Mouse (Mus musculus): Measurements from ENCODE around the gene Gm20388.

The Gm20388 gene

DNA sequence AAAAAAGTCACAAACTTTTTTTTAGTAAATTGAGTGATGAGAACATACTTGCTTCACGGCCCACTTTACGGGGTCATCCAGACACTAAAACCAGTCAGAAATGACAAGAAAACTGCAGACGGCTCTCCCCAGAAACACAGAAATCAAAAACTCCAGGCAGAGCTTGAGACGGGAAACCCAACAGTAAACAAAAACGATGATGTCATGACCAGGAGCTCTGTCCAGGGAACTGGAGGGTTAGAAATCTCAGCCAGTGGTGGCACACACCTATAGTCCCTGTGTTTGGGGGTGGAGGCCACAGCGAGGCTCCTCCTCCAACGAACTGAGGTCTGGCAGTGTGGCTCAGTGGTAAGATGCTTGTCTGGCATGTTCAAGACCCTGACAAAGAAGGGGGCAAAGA lies 1291.0 kb downstream of the Gm20388 start:
- DNase-seq (ENCODE audit: low spot score), result no peak

DNA sequence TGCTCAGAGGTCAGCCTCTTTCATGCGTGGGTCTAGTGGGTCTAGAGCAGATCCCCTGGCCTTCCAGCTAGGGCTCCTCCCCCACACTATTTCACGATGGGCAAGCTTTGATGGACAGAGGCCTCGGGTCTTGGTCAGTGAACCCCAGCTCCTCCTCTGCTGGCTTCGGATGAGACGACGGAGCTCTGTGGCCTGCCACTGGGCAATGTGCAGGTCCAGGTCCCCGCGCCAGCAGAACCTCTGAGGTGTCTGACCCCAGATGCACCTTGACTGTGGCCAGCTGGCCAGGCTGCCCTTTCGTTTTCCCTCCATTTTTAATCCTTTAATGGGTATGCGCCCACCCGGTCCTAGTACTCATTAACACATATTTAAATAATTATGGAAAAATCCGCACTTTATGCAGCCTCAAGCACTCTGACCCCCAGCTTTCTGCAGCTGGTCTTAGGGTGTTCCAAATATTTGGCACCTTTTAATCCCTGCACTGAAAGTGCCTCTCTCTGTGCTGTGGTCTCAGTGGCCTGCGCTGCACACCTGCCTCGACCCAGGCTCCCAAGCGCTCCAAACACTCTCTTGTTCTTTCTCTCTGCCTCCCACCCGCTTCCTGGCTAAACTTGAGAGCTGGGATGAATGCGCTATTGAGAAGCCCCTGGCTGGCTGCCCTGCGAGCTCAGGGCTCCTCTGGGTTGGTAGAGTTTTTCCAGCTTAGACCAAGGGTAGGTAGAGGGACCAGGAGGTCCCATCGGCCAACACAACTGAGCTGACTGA lies 1293.2 kb downstream of the Gm20388 start:
- no peak for DNase-seq (ENCODE audit: low spot score)

- DNase-seq (ENCODE audit: low spot score), result no peak
These were observed 1296.5 kb downstream of the Gm20388 start for GRCm38 (mm10) chr8:121207171-121207570.

- no peak for DNase-seq (ENCODE audit: low spot score)
These were observed 1300.0 kb downstream of the Gm20388 start for GRCm38 (mm10) chr8:121210627-121211026.

GRCm38 (mm10) chr8:121213236-121213635 lies 1302.6 kb downstream of the Gm20388 start:
- DNase-seq (ENCODE audit: low spot score), result no peak

GRCm38 (mm10) chr8:121213651-121214050 lies 1303.0 kb downstream of the Gm20388 start:
- DNase-seq (ENCODE audit: low spot score), result no peak

DNA sequence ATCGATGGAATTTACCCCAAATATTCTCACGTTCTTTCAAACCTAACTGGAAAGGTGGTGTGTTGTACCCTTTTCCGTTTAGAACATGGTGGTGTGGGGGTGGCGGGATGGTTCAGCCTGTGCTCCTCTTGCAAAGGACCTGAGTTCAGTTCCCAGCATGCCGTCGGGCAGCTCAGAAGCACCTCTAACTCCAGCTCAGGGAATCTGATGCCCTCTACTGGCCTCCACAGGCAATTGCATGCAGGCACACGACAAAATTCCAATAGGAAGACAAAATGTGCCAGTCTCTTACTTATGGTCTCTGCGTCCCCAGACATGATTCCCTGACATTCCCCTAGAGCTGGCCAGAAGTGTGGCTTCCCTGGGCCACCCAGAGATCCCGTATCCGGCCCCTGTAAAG lies 1304.3 kb downstream of the Gm20388 start:
- no peak for DNase-seq (ENCODE audit: low spot score)

- no peak for DNase-seq (ENCODE audit: low spot score)
These were observed 1305.9 kb downstream of the Gm20388 start for GRCm38 (mm10) chr8:121216441-121216949.

DNA sequence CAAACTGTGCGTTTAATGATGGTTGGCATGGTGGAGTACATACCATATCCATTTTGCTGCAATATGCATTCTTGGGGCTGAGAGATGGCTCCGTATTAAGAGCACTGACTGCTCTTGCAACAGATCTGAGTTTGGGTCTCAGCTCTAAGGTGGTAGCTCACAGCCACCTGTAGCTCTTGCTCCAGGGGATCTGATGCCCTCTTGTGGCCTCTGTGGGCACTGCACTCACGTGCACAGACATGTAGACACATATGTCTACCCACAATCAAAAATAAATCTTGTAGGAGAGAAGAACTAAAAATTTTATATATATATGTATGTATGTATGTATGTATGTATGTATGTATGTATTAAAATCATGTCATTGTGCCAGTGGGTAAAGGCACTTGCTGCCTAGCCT lies 1307.8 kb downstream of the Gm20388 start:
- DNase-seq (ENCODE audit: low spot score), result no peak

DNA sequence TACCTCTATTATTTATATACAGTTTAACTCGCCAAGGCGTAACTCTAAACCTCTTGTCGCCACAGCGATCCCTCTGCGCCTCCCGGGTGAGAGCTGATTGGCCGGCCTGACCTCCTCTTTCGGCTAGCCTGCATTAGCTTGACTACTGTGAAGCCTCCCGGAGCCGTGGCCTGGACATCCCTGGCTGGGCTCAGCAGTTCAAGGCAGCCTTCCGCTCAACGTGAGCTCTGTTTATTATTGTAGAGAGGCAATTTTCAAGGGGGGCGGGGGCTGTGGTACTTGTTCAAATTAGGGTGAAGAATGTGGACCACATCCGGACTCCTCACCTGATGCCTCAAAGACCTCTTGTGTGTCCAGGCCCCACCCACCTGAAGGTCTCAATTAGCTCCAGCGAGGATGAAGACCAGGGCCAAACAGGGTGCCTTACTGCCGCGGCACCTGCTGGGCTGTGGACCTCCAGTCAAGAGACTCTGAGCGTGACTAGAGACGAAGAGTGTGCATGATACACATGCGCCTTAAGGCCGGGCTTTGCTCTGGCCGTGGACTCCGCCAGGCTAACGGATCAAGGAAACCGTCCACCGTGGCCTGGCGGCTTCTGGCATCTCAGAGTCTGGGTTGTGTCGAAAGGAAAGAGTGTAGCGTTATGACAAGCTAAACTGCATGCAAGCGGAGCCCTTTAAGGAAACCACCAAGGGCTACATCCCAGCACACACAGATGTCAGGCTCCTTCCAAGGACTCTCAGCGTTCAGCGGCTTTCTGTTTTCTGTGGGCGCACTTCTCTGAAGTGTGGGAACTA lies 1309.7 kb downstream of the Gm20388 start:
- no peak for DNase-seq (ENCODE audit: low spot score)

DNA sequence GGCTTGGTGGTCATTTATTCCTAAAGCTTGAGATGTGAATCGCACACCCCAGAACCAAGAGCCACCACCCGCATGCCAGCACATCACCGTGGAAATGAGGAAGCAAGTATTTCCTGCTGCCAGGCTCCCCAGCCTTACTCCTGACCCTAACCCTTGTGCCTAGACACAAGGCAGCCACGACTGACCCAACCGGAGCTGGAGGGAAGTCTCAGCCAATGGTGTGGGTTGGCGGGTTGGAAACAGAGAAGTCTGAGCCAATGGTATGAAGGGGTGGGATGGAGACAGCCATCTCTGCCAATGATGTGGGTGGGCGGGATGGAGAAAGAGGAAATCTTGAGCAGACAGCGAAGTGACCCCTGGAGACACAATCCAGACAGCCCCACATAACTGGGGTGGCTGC lies 1314.1 kb downstream of the Gm20388 start:
- no peak for DNase-seq (ENCODE audit: low spot score)

- no peak for DNase-seq (ENCODE audit: low spot score)
These were observed 1317.1 kb downstream of the Gm20388 start for GRCm38 (mm10) chr8:121227756-121228155.

DNA sequence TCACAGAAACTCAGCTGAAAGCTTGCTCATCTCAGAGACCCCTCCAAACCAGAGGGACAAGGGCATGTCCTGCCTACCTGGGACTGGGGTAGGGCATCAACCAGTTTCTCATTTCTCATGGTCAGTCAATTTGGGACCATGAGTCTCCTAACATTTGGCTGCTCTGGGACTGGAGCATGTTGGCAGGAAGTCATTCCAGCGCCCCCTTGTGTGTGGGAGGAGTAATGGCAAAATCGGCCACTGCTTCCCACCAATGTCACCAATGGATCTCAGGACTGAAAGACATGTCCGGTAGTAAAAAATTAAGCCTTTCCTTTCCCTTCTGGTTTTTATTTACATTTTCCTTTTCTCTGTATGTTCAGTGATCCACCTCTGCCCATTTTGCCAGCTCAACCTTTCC lies 1318.3 kb downstream of the Gm20388 start:
- DNase-seq (ENCODE audit: low spot score), result no peak

GRCm38 (mm10) chr8:121229550-121229949 lies 1318.9 kb downstream of the Gm20388 start:
- DNase-seq (ENCODE audit: low spot score), result no peak

DNA sequence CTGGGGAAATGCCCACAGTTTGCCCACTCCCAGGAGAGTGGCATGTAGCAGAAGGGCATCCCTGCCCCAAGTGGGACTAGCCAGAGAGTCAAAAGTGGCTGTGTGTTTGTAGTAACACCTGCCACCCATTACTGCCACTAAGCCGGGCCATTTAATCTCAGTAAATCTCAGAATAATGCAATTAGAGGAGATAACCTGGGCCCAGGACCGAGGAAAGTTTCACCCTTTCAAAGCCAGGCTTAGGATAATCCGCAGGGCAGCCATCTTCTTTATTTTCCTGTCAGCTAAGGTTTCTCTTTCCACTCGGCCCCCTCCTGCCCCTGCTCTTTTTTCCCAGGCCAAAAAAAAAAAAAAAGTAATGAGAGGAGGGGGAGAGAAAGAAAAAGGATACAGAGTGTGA lies 1322.6 kb downstream of the Gm20388 start:
- DNase-seq (ENCODE audit: low spot score), result no peak

DNA sequence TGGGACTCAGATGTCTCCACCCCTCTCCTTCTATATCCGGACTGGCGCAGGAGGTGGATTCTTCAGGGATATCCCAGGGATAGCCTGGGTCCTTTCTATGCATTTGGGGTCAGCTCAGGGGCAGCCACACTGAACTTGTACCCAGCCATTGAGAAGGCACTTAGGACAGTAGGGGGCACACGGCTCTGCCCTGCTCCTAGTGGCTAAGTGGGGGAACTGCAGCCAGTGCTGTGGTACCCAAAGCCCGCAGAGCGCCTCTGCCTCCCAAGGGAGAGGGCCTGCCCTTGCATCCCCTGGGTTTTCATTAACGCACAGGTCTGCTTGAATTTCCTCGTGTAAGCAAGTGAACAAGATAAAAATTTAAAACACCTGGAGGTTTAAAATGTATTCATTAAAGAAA lies 1324.3 kb downstream of the Gm20388 start:
- DNase-seq (ENCODE audit: low spot score), result no peak

GRCm38 (mm10) chr8:121239640-121240039 lies 1329.0 kb downstream of the Gm20388 start:
- no peak for DNase-seq (ENCODE audit: low spot score)

DNA sequence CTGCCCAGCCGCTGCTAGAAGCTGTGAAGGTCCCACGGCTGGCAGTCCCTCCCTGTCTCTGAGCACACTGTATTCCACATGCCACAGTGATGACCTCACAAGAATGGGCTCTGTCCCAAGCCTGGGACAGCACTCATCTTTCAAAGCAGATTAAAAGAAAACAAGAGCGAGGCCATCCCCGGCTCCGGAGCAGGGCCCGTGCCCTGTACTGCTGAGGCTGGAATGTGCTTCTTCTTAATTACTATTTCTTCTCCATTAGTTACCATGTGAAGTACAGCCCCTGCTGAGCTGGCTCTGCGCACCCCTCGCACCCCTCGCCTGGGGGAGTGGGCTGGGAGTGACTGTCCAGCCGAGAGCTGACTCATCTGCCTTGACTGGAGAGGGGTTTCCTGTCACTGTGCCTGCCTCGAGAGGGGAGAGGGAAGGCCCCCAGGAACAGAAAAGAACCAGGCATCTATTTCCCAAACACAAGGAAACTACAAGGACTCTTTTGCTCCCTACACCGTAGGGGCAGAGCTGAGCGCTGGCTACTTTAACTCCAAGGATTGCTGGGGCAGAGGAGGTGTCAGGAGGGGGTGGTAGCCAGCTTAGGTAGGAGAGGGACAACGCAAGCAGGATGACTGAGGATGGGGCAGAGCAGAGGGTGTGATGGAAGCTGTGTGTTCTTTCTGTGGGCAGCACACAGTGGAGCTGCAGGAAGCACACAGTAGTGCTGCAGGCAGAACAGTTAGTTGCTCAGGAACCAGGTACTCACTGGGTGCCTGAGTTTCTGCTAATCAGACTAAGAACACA lies 1331.3 kb downstream of the Gm20388 start:
- DNase-seq (ENCODE audit: low spot score), result no peak

GRCm38 (mm10) chr8:121242671-121243070 lies 1332.0 kb downstream of the Gm20388 start:
- DNase-seq (ENCODE audit: low spot score), result no peak

GRCm38 (mm10) chr8:121248823-121249222 lies 1338.2 kb downstream of the Gm20388 start:
- no peak for DNase-seq (ENCODE audit: low spot score)

DNA sequence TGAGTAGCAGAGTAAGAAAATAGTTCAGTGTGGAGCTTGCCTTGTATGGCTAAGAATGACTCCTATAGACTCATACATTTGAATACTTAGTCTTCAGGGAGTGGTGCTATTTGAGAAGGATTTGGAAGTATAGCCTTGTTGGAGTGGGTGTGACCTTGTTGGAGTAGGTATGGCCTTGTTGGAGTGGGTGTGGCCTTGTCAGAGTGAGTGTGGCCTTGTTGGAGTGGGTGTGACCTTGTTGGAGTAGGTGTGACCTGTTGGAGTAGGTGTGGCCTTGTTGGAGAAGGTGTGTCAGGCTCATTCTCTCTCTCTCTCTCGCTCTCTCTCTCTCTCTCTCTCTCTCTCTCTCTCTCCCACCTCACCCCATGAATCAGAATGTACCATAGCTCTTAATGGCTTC lies 1338.8 kb downstream of the Gm20388 start:
- no peak for DNase-seq (ENCODE audit: low spot score)

- no peak for DNase-seq (ENCODE audit: low spot score)
These were observed 1340.4 kb downstream of the Gm20388 start for GRCm38 (mm10) chr8:121251089-121251488.

Measured in ovary, postnatal 14 days (tissue).